Mouse (Mus musculus) ES-Bruce4 (cell line): ENCODE measurements around the gene Fhit. TPM values are rescaled to one million over a fixed set of nuclear protein-coding genes. Genes with fewer than 3 reads are reported as not detected.

ENCODE experiments used
- H3K27ac ChIP-seq: 2 replicates; pipeline ENCODE4 v1.5.1; 2012; ENCODE audit warnings: low read length, inconsistent platforms; ENCODE audit not compliant: insufficient read depth
- H3K27me3 ChIP-seq: 2 replicates; pipeline ENCODE4 v1.6.1; 2012; ENCODE audit warnings: mild to moderate bottlenecking, low read length, inconsistent platforms; ENCODE audit not compliant: control insufficient read depth, poor library complexity, insufficient read depth, severe bottlenecking
- H3K36me3 ChIP-seq: 2 replicates; pipeline ENCODE4 v1.6.1; 2012; ENCODE audit warnings: inconsistent platforms, mild to moderate bottlenecking, low read length, moderate library complexity; ENCODE audit not compliant: control insufficient read depth, poor library complexity, insufficient read depth, severe bottlenecking
- H3K4me1 ChIP-seq: one replicate; pipeline ENCODE4 v1.8.1; 2011; ENCODE audit warnings: low read length; ENCODE audit not compliant: control insufficient read depth, insufficient read depth
- H3K4me3 ChIP-seq: 2 replicates; pipeline ENCODE4 v1.5.1; 2011; ENCODE audit warnings: low read depth, mild to moderate bottlenecking, low read length
- H3K9ac ChIP-seq: 2 replicates; pipeline ENCODE4 v1.6.1; 2012; ENCODE audit warnings: low read depth, mild to moderate bottlenecking, inconsistent platforms; ENCODE audit not compliant: poor library complexity, severe bottlenecking
- H3K9me3 ChIP-seq: replicated peaks from 2 replicates; pipeline ENCODE4 v1.6.1; 2012; ENCODE audit warnings: mild to moderate bottlenecking, low read length, inconsistent platforms; ENCODE audit not compliant: control insufficient read depth, poor library complexity, insufficient read depth, severe bottlenecking
- CTCF ChIP-seq: IDR thresholded peaks from one replicate; pipeline ENCODE4 v1.8.1; 2011; ENCODE audit warnings: low read depth, low read length
- EP300 ChIP-seq: IDR thresholded peaks from 2 replicates; pipeline ENCODE4 v1.6.1; 2011; ENCODE audit warnings: low read depth, low read length; ENCODE audit not compliant: insufficient read depth
- POLR2A ChIP-seq: IDR thresholded peaks from one replicate; pipeline ENCODE4 v1.8.1; 2011; ENCODE audit warnings: low read length; ENCODE audit not compliant: insufficient read depth
- polyA plus RNA-seq: library from polyadenylated mRNA; stranded (reverse); fragments of >200 nt; gene quantifications from 2 replicates; pipeline ENCODE4 v1.2.4, GENCODE M21; 2011; ENCODE audit warnings: low read depth; ENCODE audit not compliant: missing spikeins, insufficient read depth, insufficient read length

The Fhit gene
- polyA plus RNA-seq, 1 experiment, result not detected

GRCm38 (mm10) chr14:9976934-9977510 lies 1184.8 kb downstream of the Fhit start:
- no peak overlapping the region for H3K4me3 ChIP-seq
- H3K36me3 ChIP-seq, result no peaks in the 10 kb centered on the region
- no peak overlapping the region for H3K27ac ChIP-seq
- no peak overlapping the region for H3K9ac ChIP-seq
- no peaks in the 10 kb centered on the region for H3K27me3 ChIP-seq
- H3K9me3 ChIP-seq, result no peaks in the 10 kb centered on the region
- H3K4me1 ChIP-seq, result no peaks in the 10 kb centered on the region
- TF ChIP-seq POLR2A, result no peak
- no peak for TF ChIP-seq EP300
- no peak for TF ChIP-seq CTCF

- TF ChIP-seq CTCF (no peak), POLR2A (no peak), EP300 (no peak)
- no peaks in the 10 kb centered on the region for H3K36me3 ChIP-seq
- H3K27ac ChIP-seq, result no peak overlapping the region
- no peaks in the 10 kb centered on the region for H3K4me1 ChIP-seq
- no peaks in the 10 kb centered on the region for H3K27me3 ChIP-seq
- no peaks in the 10 kb centered on the region for H3K9me3 ChIP-seq
- H3K4me3 ChIP-seq, result no peak overlapping the region
- H3K9ac ChIP-seq, result no peak overlapping the region
These were observed 1187.4 kb downstream of the Fhit start for GRCm38 (mm10) chr14:9974402-9974801.

GRCm38 (mm10) chr14:9963853-9964252 lies 1198.0 kb downstream of the Fhit start:
- Histone ChIP-seq H3K27me3 (no peaks in the 10 kb centered on the region), H3K36me3 (no peaks in the 10 kb centered on the region), H3K9me3 (no peaks in the 10 kb centered on the region), H3K27ac (no peak overlapping the region), H3K9ac (no peak overlapping the region), H3K4me3 (no peak overlapping the region), H3K4me1 (no peaks in the 10 kb centered on the region)
- TF ChIP-seq EP300, result no peak

- no peaks in the 10 kb centered on the region for H3K27me3 ChIP-seq
- H3K4me3 ChIP-seq, result no peak overlapping the region
- H3K36me3 ChIP-seq, result no peaks in the 10 kb centered on the region
- no peak for TF ChIP-seq CTCF
- no peak for TF ChIP-seq POLR2A
- TF ChIP-seq EP300, result no peak
- no peaks in the 10 kb centered on the region for H3K9me3 ChIP-seq
- no peak overlapping the region for H3K9ac ChIP-seq
- no peaks in the 10 kb centered on the region for H3K4me1 ChIP-seq
- H3K27ac ChIP-seq, result no peak overlapping the region
These were observed 1201.4 kb downstream of the Fhit start for GRCm38 (mm10) chr14:9960396-9960795.

GRCm38 (mm10) chr14:9899494-9899893 lies 1262.3 kb downstream of the Fhit start:
- Histone ChIP-seq H3K4me3 (no peak overlapping the region), H3K4me1 (no peaks in the 10 kb centered on the region), H3K27me3 (no peaks in the 10 kb centered on the region), H3K36me3 (no peaks in the 10 kb centered on the region), H3K9me3 (no peaks in the 10 kb centered on the region), H3K27ac (no peak overlapping the region), H3K9ac (no peak overlapping the region)
- no peak for TF ChIP-seq CTCF
- no peak for TF ChIP-seq EP300
- no peak for TF ChIP-seq POLR2A

GRCm38 (mm10) chr14:9896556-9896955 lies 1265.3 kb downstream of the Fhit start:
- TF ChIP-seq EP300, result no peak
- no peak for TF ChIP-seq CTCF
- no peak for TF ChIP-seq POLR2A
- Histone ChIP-seq H3K27ac (no peak overlapping the region), H3K9me3 (no peaks in the 10 kb centered on the region), H3K36me3 (no peaks in the 10 kb centered on the region), H3K4me1 (no peaks in the 10 kb centered on the region), H3K27me3 (no peaks in the 10 kb centered on the region), H3K4me3 (no peak overlapping the region), H3K9ac (no peak overlapping the region)

- Histone ChIP-seq H3K27me3 (no peaks in the 10 kb centered on the region), H3K36me3 (no peaks in the 10 kb centered on the region), H3K9me3 (no peaks in the 10 kb centered on the region), H3K4me1 (no peaks in the 10 kb centered on the region), H3K27ac (no peak overlapping the region), H3K9ac (no peak overlapping the region), H3K4me3 (no peak overlapping the region)
- TF ChIP-seq CTCF, result no peak
- no peak for TF ChIP-seq EP300
- no peak for TF ChIP-seq POLR2A
These were observed 1309.8 kb downstream of the Fhit start for GRCm38 (mm10) chr14:9852041-9852440.
